Mouse (Mus musculus): Measurements from ENCODE around the gene Zbtb8os. TPM values are rescaled to one million over a fixed set of nuclear protein-coding genes. Genes with fewer than 3 reads are reported as not detected.

The Zbtb8os gene
- 42.7 and 45.2 TPM in 2 replicates for polyA plus RNA-seq (2014; fragmentation: Nextera tagmentation; extraction: Ambion mirVana)

GRCm38 (mm10) chr4:129335216-129336074 lies at the start of gene Zbtb8os, which contains the start of gene Rbbp4:
Gene Zbtb8os, plus strand, starts transcription at chr4:129335695.
Gene Rbbp4, minus strand, starts transcription at chr4:129335370.
- H3K4me2 ChIP-seq (replicated peaks; ENCODE audit: low read depth, low read length) = peak within 1 kb of the TSS; percentile 65
- H3K9me3 ChIP-seq (ENCODE audit: control insufficient read depth, low read length) = no peaks in the 10 kb centered on the region
- H3K4me3 ChIP-seq (ENCODE audit: low read depth, low read length) = peak within 1 kb of the TSS; percentile 89
- under 1% methylated on average over 64 of the region's 73 CpGs for WGBS
- H3K36me3 ChIP-seq (ENCODE audit: control insufficient read depth, insufficient read depth, low read length) = no peaks in the 10 kb centered on the region
- peak within 1 kb of the TSS; percentile 98 for H3K9ac ChIP-seq (ENCODE audit: low read depth, low read length)
- H3K27me3 ChIP-seq (ENCODE audit: control insufficient read depth, insufficient read depth, low read length) = no peaks in the 10 kb centered on the region
- peaks cover 11% of the 10 kb centered on the region for H3K4me1 ChIP-seq (replicated peaks; ENCODE audit: control insufficient read depth, insufficient read depth, low read length)
- peak within 1 kb of the TSS; percentile 98 for H3K27ac ChIP-seq (ENCODE audit: low read depth, low read length)
- DNase-seq (ENCODE audit: low spot score) (peak; percentile 100), ATAC-seq (ENCODE audit: low FRiP score) (peak; percentile 99)

GRCm38 (mm10) chr4:129286001-129286682 lies 49.4 kb upstream of the Zbtb8os start:
- peak overlapping the region; percentile 47; the same call in 1 of the 2 replicates for H3K4me3 ChIP-seq (ENCODE audit: low read depth, low read length)

GRCm38 (mm10) chr4:129286683-129287471 lies 48.6 kb upstream of the Zbtb8os start:
- DNase-seq (ENCODE audit: low spot score) (peak; percentile 51), ATAC-seq (ENCODE audit: low FRiP score) (peak; percentile 30; the same call in 1 of the 2 replicates)
- peak overlapping the region; percentile 47 for H3K4me3 ChIP-seq (ENCODE audit: low read depth, low read length)
- peaks cover 11% of the 10 kb centered on the region; the same call in 1 of the 2 replicates for H3K27me3 ChIP-seq (ENCODE audit: control insufficient read depth, insufficient read depth, low read length)
- peaks cover 7% of the 10 kb centered on the region for H3K4me1 ChIP-seq (replicated peaks; ENCODE audit: control insufficient read depth, insufficient read depth, low read length)
- H3K9me3 ChIP-seq (ENCODE audit: control insufficient read depth, low read length) = no peaks in the 10 kb centered on the region
- H3K36me3 ChIP-seq (ENCODE audit: control insufficient read depth, insufficient read depth, low read length) = no peaks in the 10 kb centered on the region
- H3K4me2 ChIP-seq (replicated peaks; ENCODE audit: low read depth, low read length) = peak overlapping the region; percentile 93
- H3K9ac ChIP-seq (ENCODE audit: low read depth, low read length) = peak overlapping the region; percentile 65
- H3K27ac ChIP-seq (ENCODE audit: low read depth, low read length) = no peak overlapping the region
- WGBS = 7% methylated on average over 28 of the region's 28 CpGs

More at GRCm38 (mm10) chr4:129286001-129286682, 49.4 kb upstream of the Zbtb8os start:
- H3K4me2 ChIP-seq (replicated peaks; ENCODE audit: low read depth, low read length) = 0 out of 2 replicates have a peak overlapping the region, but pooled peaks have one; percentile 93
- H3K27me3 ChIP-seq (ENCODE audit: control insufficient read depth, insufficient read depth, low read length) = peaks cover 11% of the 10 kb centered on the region; the same call in 1 of the 2 replicates
- H3K9ac ChIP-seq (ENCODE audit: low read depth, low read length) = no peak overlapping the region
- H3K36me3 ChIP-seq (ENCODE audit: control insufficient read depth, insufficient read depth, low read length) = no peaks in the 10 kb centered on the region
- peaks cover 7% of the 10 kb centered on the region for H3K4me1 ChIP-seq (replicated peaks; ENCODE audit: control insufficient read depth, insufficient read depth, low read length)
- no peak for DNase-seq (ENCODE audit: low spot score)
- ATAC-seq (ENCODE audit: low FRiP score) = no peak
- H3K9me3 ChIP-seq (ENCODE audit: control insufficient read depth, low read length) = no peaks in the 10 kb centered on the region
- WGBS = 64% methylated on average over 5 of the region's 5 CpGs
- no peak overlapping the region for H3K27ac ChIP-seq (ENCODE audit: low read depth, low read length)

- Histone ChIP-seq H3K4me1 (replicated peaks; ENCODE audit: control insufficient read depth, insufficient read depth, low read length) (peaks cover 7% of the 10 kb centered on the region), H3K9me3 (ENCODE audit: control insufficient read depth, low read length) (no peaks in the 10 kb centered on the region), H3K27ac (ENCODE audit: low read depth, low read length) (no peak within 1 kb of the TSS), H3K36me3 (ENCODE audit: control insufficient read depth, insufficient read depth, low read length) (no peaks in the 10 kb centered on the region), H3K4me3 (ENCODE audit: low read depth, low read length) (peak within 1 kb of the TSS; percentile 47), H3K27me3 (ENCODE audit: control insufficient read depth, insufficient read depth, low read length) (peaks cover 11% of the 10 kb centered on the region; the same call in 1 of the 2 replicates), H3K4me2 (replicated peaks; ENCODE audit: low read depth, low read length) (peak within 1 kb of the TSS; percentile 93), H3K9ac (ENCODE audit: low read depth, low read length) (peak within 1 kb of the TSS; percentile 65)
- DNase-seq (ENCODE audit: low spot score) (peak; percentile 57), ATAC-seq (ENCODE audit: low FRiP score) (peak; percentile 45)
- WGBS = 1% methylated on average over 33 of the region's 53 CpGs
Measured at GRCm38 (mm10) chr4:129287472-129287981, 48.0 kb upstream of the Zbtb8os start, which contains the start of gene Sync. Gene Sync, plus strand, starts transcription at chr4:129287617.

- Histone ChIP-seq H3K27me3 (ENCODE audit: control insufficient read depth, insufficient read depth, low read length) (peaks cover 11% of the 10 kb centered on the region; the same call in 1 of the 2 replicates), H3K27ac (ENCODE audit: low read depth, low read length) (no peak overlapping the region), H3K4me2 (replicated peaks; ENCODE audit: low read depth, low read length) (peak overlapping the region; percentile 93; the same call in 1 of the 2 replicates), H3K9me3 (ENCODE audit: control insufficient read depth, low read length) (no peaks in the 10 kb centered on the region), H3K4me3 (ENCODE audit: low read depth, low read length) (peak overlapping the region; percentile 47; the same call in 1 of the 2 replicates), H3K4me1 (replicated peaks; ENCODE audit: control insufficient read depth, insufficient read depth, low read length) (peaks cover 7% of the 10 kb centered on the region), H3K36me3 (ENCODE audit: control insufficient read depth, insufficient read depth, low read length) (no peaks in the 10 kb centered on the region), H3K9ac (ENCODE audit: low read depth, low read length) (no peak overlapping the region)
- 45% methylated on average over 3 of the region's 3 CpGs for whole genome bisulfite sequencing
- no peak for DNase-seq (ENCODE audit: low spot score)
- no peak for ATAC-seq (ENCODE audit: low FRiP score)
Measured at GRCm38 (mm10) chr4:129288067-129288466, 47.4 kb upstream of the Zbtb8os start.

GRCm38 (mm10) chr4:129289671-129290070 lies 45.8 kb upstream of the Zbtb8os start:
- H3K4me2 ChIP-seq (replicated peaks; ENCODE audit: low read depth, low read length) = no peak overlapping the region
- DNase-seq (ENCODE audit: low spot score) (no peak), ATAC-seq (ENCODE audit: low FRiP score) (no peak)
- 92% methylated on average over 8 of the region's 8 CpGs for WGBS
- no peaks in the 10 kb centered on the region for H3K36me3 ChIP-seq (ENCODE audit: control insufficient read depth, insufficient read depth, low read length)
- H3K27ac ChIP-seq (ENCODE audit: low read depth, low read length) = no peak overlapping the region
- no peak overlapping the region for H3K9ac ChIP-seq (ENCODE audit: low read depth, low read length)
- H3K9me3 ChIP-seq (ENCODE audit: control insufficient read depth, low read length) = no peaks in the 10 kb centered on the region
- peaks cover 7% of the 10 kb centered on the region for H3K4me1 ChIP-seq (replicated peaks; ENCODE audit: control insufficient read depth, insufficient read depth, low read length)
- H3K4me3 ChIP-seq (ENCODE audit: low read depth, low read length) = no peak overlapping the region
- peaks cover 11% of the 10 kb centered on the region; the same call in 1 of the 2 replicates for H3K27me3 ChIP-seq (ENCODE audit: control insufficient read depth, insufficient read depth, low read length)

GRCm38 (mm10) chr4:129292831-129293230 lies 42.7 kb upstream of the Zbtb8os start:
- no peaks in the 10 kb centered on the region for H3K9me3 ChIP-seq (ENCODE audit: control insufficient read depth, low read length)
- H3K4me1 ChIP-seq (replicated peaks; ENCODE audit: control insufficient read depth, insufficient read depth, low read length) = no peaks in the 10 kb centered on the region
- H3K4me2 ChIP-seq (replicated peaks; ENCODE audit: low read depth, low read length) = no peak overlapping the region
- no peak overlapping the region for H3K4me3 ChIP-seq (ENCODE audit: low read depth, low read length)
- H3K36me3 ChIP-seq (ENCODE audit: control insufficient read depth, insufficient read depth, low read length) = no peaks in the 10 kb centered on the region
- H3K27ac ChIP-seq (ENCODE audit: low read depth, low read length) = no peak overlapping the region
- no peak overlapping the region for H3K9ac ChIP-seq (ENCODE audit: low read depth, low read length)
- no peak for DNase-seq (ENCODE audit: low spot score)
- no peaks in the 10 kb centered on the region for H3K27me3 ChIP-seq (ENCODE audit: control insufficient read depth, insufficient read depth, low read length)
- no peak for ATAC-seq (ENCODE audit: low FRiP score)
- WGBS = 62% methylated on average over 7 of the region's 7 CpGs

- 31% methylated on average over 16 of the region's 16 CpGs for WGBS
- DNase-seq (ENCODE audit: low spot score) = no peak
- no peak for ATAC-seq (ENCODE audit: low FRiP score)
- Histone ChIP-seq H3K27ac (ENCODE audit: low read depth, low read length) (no peak overlapping the region), H3K36me3 (ENCODE audit: control insufficient read depth, insufficient read depth, low read length) (no peaks in the 10 kb centered on the region), H3K27me3 (ENCODE audit: control insufficient read depth, insufficient read depth, low read length) (no peaks in the 10 kb centered on the region), H3K4me3 (ENCODE audit: low read depth, low read length) (no peak overlapping the region), H3K4me1 (replicated peaks; ENCODE audit: control insufficient read depth, insufficient read depth, low read length) (no peaks in the 10 kb centered on the region), H3K9ac (ENCODE audit: low read depth, low read length) (no peak overlapping the region), H3K9me3 (ENCODE audit: control insufficient read depth, low read length) (no peaks in the 10 kb centered on the region), H3K4me2 (replicated peaks; ENCODE audit: low read depth, low read length) (no peak overlapping the region)
Measured at GRCm38 (mm10) chr4:129293702-129294101, 41.8 kb upstream of the Zbtb8os start.

Data from hindbrain, embryonic 11.5 days (tissue).